8 mouse cellular contexts compared by ENCODE assay signal in the genomic region with DNA sequence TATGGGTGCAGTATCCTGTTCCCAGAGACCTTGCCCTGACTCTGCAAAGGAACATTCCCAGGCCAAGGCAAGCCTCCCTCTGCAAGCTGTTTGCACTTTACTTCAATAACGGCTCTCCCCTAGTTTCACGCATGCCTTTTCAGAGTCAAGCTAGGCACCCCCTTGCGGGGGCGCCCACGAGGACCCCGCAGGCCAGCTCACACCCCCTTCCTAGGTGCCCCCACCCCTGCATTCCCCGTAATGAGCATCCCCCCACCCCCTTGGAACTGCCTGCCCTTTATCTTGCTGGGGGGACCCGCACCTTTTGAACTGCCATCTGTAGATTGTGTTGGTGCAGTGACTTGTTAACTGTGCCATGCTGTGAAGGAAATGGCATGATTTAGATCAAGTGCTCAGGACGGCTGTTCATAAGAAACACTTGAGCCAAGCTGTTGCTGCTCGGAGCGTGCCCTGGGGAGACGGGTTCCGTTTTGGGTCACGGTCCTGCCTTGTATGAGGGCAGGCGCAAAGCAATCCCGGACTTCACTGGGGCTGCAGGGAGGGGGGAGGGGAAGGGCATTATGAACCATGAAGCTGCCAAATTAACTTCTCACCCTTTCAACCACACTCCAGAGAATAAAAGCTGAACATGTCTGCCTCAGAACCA.
A peak's percentile ranks its signal among the peaks of the same experiment; 100 is the strongest.
DNase-seq lines count a peak whose midpoint lies in the region; ATAC-seq and TF ChIP-seq lines count a peak whose summit lies in the region.

No protein-coding gene starts in this region.

- intact Hi-C loops in heart, adult 2 months (cut with DNase I), result no loop called here

- H3K9ac ChIP-seq in heart, embryonic 14.5 days (ENCODE audit: low read length), result 0 out of 2 replicates have a peak overlapping the region, but pooled peaks have one; percentile 11
- H3K9ac ChIP-seq in heart, adult 2 months (ENCODE audit: low read depth, low read length), result no peak overlapping the region
- H3K9ac ChIP-seq in hindbrain, embryonic 16.5 days (ENCODE audit: low read depth, low read length), result no peak overlapping the region
- 0 out of 2 replicates have a peak overlapping the region, but pooled peaks have one; percentile 9 for H3K9ac ChIP-seq in midbrain, embryonic 14.5 days (replicated peaks; ENCODE audit: low read length)

- 0 out of 4 replicates have a peak, but pooled peaks cover 0 to 3% of the 10 kb centered on the region in 2 experiments for H3K4me1 ChIP-seq in heart, embryonic 14.5 days (ENCODE audit: control insufficient read depth in 2 of 2, insufficient read depth in 2 of 2, low read length in 2 of 2)
- no peaks in the 10 kb centered on the region for H3K4me1 ChIP-seq in heart, adult 2 months (ENCODE audit: control insufficient read depth, insufficient read depth, low read length)
- H3K4me1 ChIP-seq in hindbrain, embryonic 16.5 days (ENCODE audit: control insufficient read depth, insufficient read depth, low read depth, low read length), result no peaks in the 10 kb centered on the region; the same call in 1 of the 2 replicates
- H3K4me1 ChIP-seq in midbrain, embryonic 14.5 days (ENCODE audit: control insufficient read depth, insufficient read depth, low read length), result 0 out of 2 replicates have a peak, but pooled peaks cover 8% of the 10 kb centered on the region

- H3K27me3 ChIP-seq in heart, embryonic 14.5 days (ENCODE audit: control insufficient read depth, insufficient read depth, low read length), result no peaks in the 10 kb centered on the region
- no peaks in the 10 kb centered on the region for H3K27me3 ChIP-seq in heart, adult 2 months (ENCODE audit: control insufficient read depth, insufficient read depth, low read length)
- H3K27me3 ChIP-seq in hindbrain, embryonic 16.5 days (replicated peaks; ENCODE audit: control insufficient read depth, insufficient read depth, low read length), result no peaks in the 10 kb centered on the region
- no peaks in the 10 kb centered on the region for H3K27me3 ChIP-seq in midbrain, embryonic 14.5 days (ENCODE audit: control insufficient read depth, insufficient read depth, low read length)

- no peaks in the 10 kb centered on the region for H3K36me3 ChIP-seq in heart, embryonic 14.5 days (ENCODE audit: control insufficient read depth, insufficient read depth, low read length)
- H3K36me3 ChIP-seq in heart, adult 2 months (ENCODE audit: control insufficient read depth, insufficient read depth, low read length), result no peaks in the 10 kb centered on the region
- H3K36me3 ChIP-seq in hindbrain, embryonic 16.5 days (ENCODE audit: control insufficient read depth, insufficient read depth, low read length), result no peaks in the 10 kb centered on the region
- H3K36me3 ChIP-seq in midbrain, embryonic 14.5 days (ENCODE audit: control insufficient read depth, insufficient read depth, low read length), result no peaks in the 10 kb centered on the region

- DNase-seq in heart, adult 2 months, result no peak
- peak; percentile 83 for DNase-seq in embryo, embryonic 10.5 days (ENCODE audit: low spot score)
- DNase-seq in midbrain, embryonic 14.5 days, result peak; percentile 51
- DNase-seq in MN1 (ENCODE audit: low spot score), result no peak
- DNase-seq in gastrocnemius, postnatal 4 days (ENCODE audit: low spot score in 2 of 2), result no peak

- 10% methylated on average over 16 of the region's 16 CpGs for WGBS in heart, embryonic 14.5 days
- 17% methylated on average over 16 of the region's 16 CpGs for WGBS in heart, adult 2 months
- 3% methylated on average over 16 of the region's 16 CpGs for WGBS in hindbrain, embryonic 16.5 days
- 20% methylated on average over 16 of the region's 16 CpGs for WGBS in midbrain, embryonic 14.5 days

- TF ChIP-seq POLR2A in heart, adult 2 months (IDR thresholded peaks at IDR 0.05; ENCODE audit: insufficient read depth, low read depth, low read length), result no peak

- peak overlapping the region; percentile 51 for H3K4me2 ChIP-seq in heart, embryonic 14.5 days (ENCODE audit: low read length)
- peak overlapping the region; percentile 42 for H3K4me2 ChIP-seq in hindbrain, embryonic 16.5 days (ENCODE audit: low read length)
- peak overlapping the region; percentile 45 for H3K4me2 ChIP-seq in midbrain, embryonic 14.5 days (ENCODE audit: low read length)

- no peak for TF ChIP-seq CTCF in heart, adult 2 months (IDR thresholded peaks at IDR 0.05)

- no peaks in the 10 kb centered on the region for H3K79me2 ChIP-seq in heart, adult 2 months (replicated peaks; ENCODE audit: control insufficient read depth, insufficient read depth, low read length)

- H3K27ac ChIP-seq in heart, embryonic 14.5 days (replicated peaks in 1 of 2; ENCODE audit: control insufficient read depth in 1 of 2, insufficient read depth in 1 of 2, low read depth in 2 of 2, low read length in 2 of 2), result no peak overlapping the region
- no peak overlapping the region for H3K27ac ChIP-seq in heart, adult 2 months
- no peak overlapping the region for H3K27ac ChIP-seq in hindbrain, embryonic 16.5 days (ENCODE audit: low read depth, low read length)
- no peak overlapping the region for H3K27ac ChIP-seq in midbrain, embryonic 14.5 days (replicated peaks; ENCODE audit: low read depth, low read length)

- H3K4me3 ChIP-seq in heart, embryonic 14.5 days (ENCODE audit: control insufficient read depth in 1 of 2, insufficient read depth in 1 of 2, low read depth in 1 of 2, low read length in 2 of 2), result peak overlapping the region in 1 of 2 experiments; percentile 7; a peak in 1 of 4 replicates
- no peak overlapping the region for H3K4me3 ChIP-seq in heart, adult 2 months
- H3K4me3 ChIP-seq in hindbrain, embryonic 16.5 days (ENCODE audit: low read length), result peak overlapping the region; percentile 5; the same call in 1 of the 2 replicates
- H3K4me3 ChIP-seq in midbrain, embryonic 14.5 days (replicated peaks; ENCODE audit: low read depth, low read length), result 0 out of 2 replicates have a peak overlapping the region, but pooled peaks have one; percentile 2

- no peak for TF ChIP-seq EP300 in heart, adult 2 months (IDR thresholded peaks at IDR 0.05; ENCODE audit: insufficient read depth, low read depth, low read length)

- ATAC-seq in heart, embryonic 14.5 days (ENCODE audit: insufficient number of reproducible peaks, insufficient read depth, low FRiP score, low read depth), result no peak
- ATAC-seq in hindbrain, embryonic 16.5 days, result peak; percentile 76
- ATAC-seq in midbrain, embryonic 14.5 days (ENCODE audit: low FRiP score, low TSS enrichment), result peak; percentile 37; the same call in 1 of the 2 replicates
- no peak for ATAC-seq in erythroblast, adult 5-6 weeks (replicated peaks; ENCODE audit: low FRiP score, poor library complexity, severe bottlenecking)

- H3K9me3 ChIP-seq in heart, embryonic 14.5 days (ENCODE audit: control insufficient read depth, low read length), result no peaks in the 10 kb centered on the region; the same call in 1 of the 2 replicates
- H3K9me3 ChIP-seq in hindbrain, embryonic 16.5 days (ENCODE audit: control insufficient read depth, low read length), result no peaks in the 10 kb centered on the region
- no peaks in the 10 kb centered on the region for H3K9me3 ChIP-seq in midbrain, embryonic 14.5 days (ENCODE audit: control insufficient read depth, low read length)

Comparison
In these comparisons a context has a peak if more than half of its experiments do, and no peak if none do; other contexts are left out.
1. H3K9ac ChIP-seq: peak in heart, embryonic 14.5 days (single experiment) and midbrain, embryonic 14.5 days (single experiment); none in heart, adult 2 months (single experiment) and hindbrain, embryonic 16.5 days (single experiment).
2. ATAC-seq: peak in hindbrain, embryonic 16.5 days (single experiment) and midbrain, embryonic 14.5 days (single experiment); none in heart, embryonic 14.5 days (single experiment) and erythroblast, adult 5-6 weeks (single experiment).
3. DNase-seq: peak in embryo, embryonic 10.5 days (single experiment) and midbrain, embryonic 14.5 days (single experiment); none in heart, adult 2 months (0 of 2), MN1 (single experiment) and gastrocnemius, postnatal 4 days (0 of 2).
4. Peak in every context shown above with its lines, with median percentiles within 50 percentile points of each other: H3K4me2 ChIP-seq.